Mouse (Mus musculus): ENCODE measurements around the gene Car11. TPM values are rescaled to one million over a fixed set of nuclear protein-coding genes. Genes with fewer than 3 reads are reported as not detected.

Gene Car11
- polyA plus RNA-seq (2017; shearing (Covaris generic)), result 8.1 TPM

GRCm38 (mm10) chr7:45699523-45700141 is at the start of gene Car11:
Gene Car11 (plus strand): TSS chr7:45699843.

GRCm38 (mm10) chr7:45666161-45666560 is 33.5 kb upstream of the Car11 start, which contains the start of gene Fut2:
Gene Fut2 (minus strand): TSS chr7:45666394.

GRCm38 (mm10) chr7:45683396-45684050 is 16.1 kb upstream of the Car11 start, which contains the start of gene Ntn5:
Gene Ntn5 (plus strand): TSS chr7:45684022.

GRCm38 (mm10) chr7:45693921-45694591 is 5.6 kb upstream of the Car11 start, which contains the start of gene Sec1:
Gene Sec1 (minus strand): TSS chr7:45694402.

GRCm38 (mm10) chr7:45704730-45705442 is 5.2 kb downstream of the Car11 start, which contains the start of gene Dbp:
Gene Dbp (plus strand): TSS chr7:45705088.

GRCm38 (mm10) chr7:45715090-45715708 is 15.6 kb downstream of the Car11 start, which contains the start of gene Rpl18:
Gene Rpl18 (plus strand): TSS chr7:45715457.

GRCm38 (mm10) chr7:45717918-45718297 is 18.3 kb downstream of the Car11 start, which contains the start of gene Sphk2:
Gene Sphk2 (minus strand): TSS chr7:45718002.

GRCm38 (mm10) chr7:45720413-45721233 is 21.0 kb downstream of the Car11 start, which contains the start of gene Fam83e:
Gene Fam83e (plus strand): TSS chr7:45721212.

GRCm38 (mm10) chr7:45725713-45726112 is 26.1 kb downstream of the Car11 start, which contains the start of gene Spaca4:
Gene Spaca4 (minus strand): TSS chr7:45725813.

Other genes with a start within 250 kb of the Car11 start
- 2,196 TPM for gene Ftl1, start 240.0 kb upstream of the Car11 start, polyA plus RNA-seq (2017; shearing (Covaris generic))
- 249 TPM for gene Bax, start 232.9 kb upstream of the Car11 start, polyA plus RNA-seq (2017; shearing (Covaris generic))
- 1.7 TPM for gene Tulp2, start 218.0 kb upstream of the Car11 start, polyA plus RNA-seq (2017; shearing (Covaris generic))
- gene Gm45808, start 213.0 kb upstream of the Car11 start, polyA plus RNA-seq (2017; shearing (Covaris generic)), result 0.88 TPM
- gene Dhdh, start 211.0 kb upstream of the Car11 start, polyA plus RNA-seq (2017; shearing (Covaris generic)), result 1.0 TPM
- gene Nucb1, start 189.4 kb upstream of the Car11 start, polyA plus RNA-seq (2017; shearing (Covaris generic)), result 289 TPM
- gene Ppp1r15a, start 173.6 kb upstream of the Car11 start, polyA plus RNA-seq (2017; shearing (Covaris generic)), result 59.4 TPM
- 0.40 TPM for gene Plekha4, start 173.5 kb upstream of the Car11 start, polyA plus RNA-seq (2017; shearing (Covaris generic))
- 1.9 TPM for gene Hsd17b14, start 144.9 kb upstream of the Car11 start, polyA plus RNA-seq (2017; shearing (Covaris generic))
- gene Bcat2, start 129.7 kb upstream of the Car11 start, polyA plus RNA-seq (2017; shearing (Covaris generic)), result 64.7 TPM
- not detected for gene Fgf21, start 84.4 kb upstream of the Car11 start, polyA plus RNA-seq (2017; shearing (Covaris generic))
- not detected for gene Fut1, start 82.6 kb upstream of the Car11 start, polyA plus RNA-seq (2017; shearing (Covaris generic))
- 0.11 TPM for gene Izumo1, start 78.0 kb upstream of the Car11 start, polyA plus RNA-seq (2017; shearing (Covaris generic))
- 1.2 TPM for gene Rasip1, start 72.4 kb upstream of the Car11 start, polyA plus RNA-seq (2017; shearing (Covaris generic))
- gene Mamstr, start 59.9 kb upstream of the Car11 start, polyA plus RNA-seq (2017; shearing (Covaris generic)), result 0.72 TPM
- gene Fut2, start 33.4 kb upstream of the Car11 start, polyA plus RNA-seq (2017; shearing (Covaris generic)), result 0.17 TPM
- not detected for gene Ntn5, start 15.8 kb upstream of the Car11 start, polyA plus RNA-seq (2017; shearing (Covaris generic))
- gene Sec1, start 5.4 kb upstream of the Car11 start, polyA plus RNA-seq (2017; shearing (Covaris generic)), result 0.33 TPM
- 12.6 TPM for gene Dbp, start 5.2 kb downstream of the Car11 start, polyA plus RNA-seq (2017; shearing (Covaris generic))
- gene Rpl18, start 15.6 kb downstream of the Car11 start, polyA plus RNA-seq (2017; shearing (Covaris generic)), result 1,812 TPM
- 37.7 TPM for gene Sphk2, start 18.2 kb downstream of the Car11 start, polyA plus RNA-seq (2017; shearing (Covaris generic))
- not detected for gene Fam83e, start 21.4 kb downstream of the Car11 start, polyA plus RNA-seq (2017; shearing (Covaris generic))
- gene Spaca4, start 26.0 kb downstream of the Car11 start, polyA plus RNA-seq (2017; shearing (Covaris generic)), result not detected
- not detected for gene Lmtk3, start 83.9 kb downstream of the Car11 start, polyA plus RNA-seq (2017; shearing (Covaris generic))
- 1.6 TPM for gene Sult2b1, start 84.8 kb downstream of the Car11 start, polyA plus RNA-seq (2017; shearing (Covaris generic))
- gene Cyth2, start 114.7 kb downstream of the Car11 start, polyA plus RNA-seq (2017; shearing (Covaris generic)), result 28.9 TPM
- not detected for gene Kcnj14, start 124.9 kb downstream of the Car11 start, polyA plus RNA-seq (2017; shearing (Covaris generic))
- 42.0 TPM for gene Grwd1, start 131.1 kb downstream of the Car11 start, polyA plus RNA-seq (2017; shearing (Covaris generic))
- gene Kdelr1, start 172.9 kb downstream of the Car11 start, polyA plus RNA-seq (2017; shearing (Covaris generic)), result 119 TPM
- gene Grin2d, start 178.5 kb downstream of the Car11 start, polyA plus RNA-seq (2017; shearing (Covaris generic)), result not detected
- gene Syngr4, start 196.9 kb downstream of the Car11 start, polyA plus RNA-seq (2017; shearing (Covaris generic)), result 0.39 TPM
- 7.9 TPM for gene Tmem143, start 197.1 kb downstream of the Car11 start, polyA plus RNA-seq (2017; shearing (Covaris generic))
- gene Emp3, start 221.6 kb downstream of the Car11 start, polyA plus RNA-seq (2017; shearing (Covaris generic)), result 689 TPM
- 2.2 TPM for gene Ccdc114, start 224.2 kb downstream of the Car11 start, polyA plus RNA-seq (2017; shearing (Covaris generic))